Mouse (Mus musculus): ENCODE measurements at regions not wholly inside any gene's neighbourhood (a gene's known extent, or its start where the extent isn't known, plus 50 kb on each side); places are given as distances from the start of the nearest gene placed in this dataset.

DNA sequence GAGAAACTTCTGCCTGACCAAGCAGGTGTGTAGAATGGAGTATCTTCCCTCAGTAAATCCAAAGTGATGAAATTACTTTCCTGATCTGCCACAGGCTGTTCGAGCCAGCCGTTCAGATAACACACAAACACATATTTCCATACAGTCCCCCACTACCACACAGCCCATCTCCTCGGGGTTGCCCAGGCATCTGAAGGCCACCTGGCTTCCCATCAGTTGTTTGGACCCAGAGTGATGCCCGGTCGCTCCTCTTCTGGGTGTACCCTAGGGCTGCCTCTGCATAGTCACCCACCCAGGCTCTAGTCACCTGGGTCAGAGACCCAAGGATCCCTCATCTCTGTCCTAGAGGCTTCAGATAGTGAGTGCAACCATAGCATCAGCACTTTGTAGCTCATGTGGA is 107.9 kb downstream of the CK137956 start:
- 85% methylated on average over 5 of the region's 5 CpGs for WGBS
- TF ChIP-seq POLR2A (IDR thresholded peaks at IDR 0.05; ENCODE audit: low read depth, low read length) = no peak
- TF ChIP-seq CTCF (conservative IDR thresholded peaks at IDR 0.05; ENCODE audit: insufficient read depth, insufficient read length, low read depth, low read length) = no peak
- Histone ChIP-seq H3K4me3 (ENCODE audit: insufficient read depth, low read depth, low read length) (no peak overlapping the region), H3K27ac (ENCODE audit: insufficient read depth, low read depth, low read length) (no peak overlapping the region), H3K36me3 (ENCODE audit: control insufficient read depth, insufficient read depth, low read length) (no peaks in the 10 kb centered on the region), H3K27me3 (replicated peaks; ENCODE audit: control insufficient read depth, insufficient read depth, low read length) (no peaks in the 10 kb centered on the region), H3K4me1 (ENCODE audit: control insufficient read depth, insufficient read depth, low read length) (no peaks in the 10 kb centered on the region)
- DNase-seq = no peak

DNA sequence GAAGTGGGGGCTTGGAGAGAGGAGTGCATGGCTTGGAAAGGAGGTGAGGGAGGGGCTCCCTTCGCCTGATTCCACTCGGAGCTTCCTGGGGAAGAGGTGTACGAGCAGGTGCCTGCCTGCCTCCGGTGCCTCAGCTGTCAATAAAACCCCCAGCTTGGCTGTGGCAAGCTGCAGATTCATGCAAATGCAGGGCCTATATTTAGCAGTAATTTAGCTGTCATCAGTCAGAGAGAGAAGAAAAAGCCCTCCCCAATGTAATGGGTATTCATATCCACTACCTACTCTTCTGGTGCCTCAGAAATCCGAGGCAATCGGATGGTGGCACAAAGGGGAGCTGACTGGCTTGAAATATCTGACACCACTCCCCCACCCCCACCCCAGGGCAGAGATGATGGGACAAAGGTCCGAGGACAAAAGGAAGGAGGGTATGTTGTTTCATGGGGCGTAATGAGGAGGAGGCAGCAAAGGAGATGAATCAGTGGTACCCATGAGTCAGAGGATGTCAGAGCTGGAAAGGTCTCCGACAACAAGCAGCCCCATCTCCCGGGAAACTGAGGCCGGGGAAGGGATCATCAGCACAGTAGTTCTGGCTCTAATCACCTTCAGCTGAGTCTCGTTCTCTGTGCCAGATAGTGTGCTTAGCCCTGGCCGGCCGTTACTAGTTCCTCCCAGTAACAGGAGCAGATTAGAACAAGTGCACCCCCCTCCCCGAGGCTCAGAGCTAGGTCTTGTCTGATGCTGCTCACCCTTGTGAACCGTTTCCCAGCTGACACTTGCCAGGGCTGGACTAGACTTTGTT is 109.2 kb downstream of the CK137956 start:
- Histone ChIP-seq H3K4me1 (ENCODE audit: control insufficient read depth, insufficient read depth, low read length) (no peaks in the 10 kb centered on the region), H3K27me3 (replicated peaks; ENCODE audit: control insufficient read depth, insufficient read depth, low read length) (no peaks in the 10 kb centered on the region), H3K36me3 (ENCODE audit: control insufficient read depth, insufficient read depth, low read length) (no peaks in the 10 kb centered on the region), H3K27ac (ENCODE audit: insufficient read depth, low read depth, low read length) (no peak overlapping the region), H3K4me3 (ENCODE audit: insufficient read depth, low read depth, low read length) (no peak overlapping the region)
- 52% methylated on average over 16 of the region's 16 CpGs for WGBS
- DNase-seq = no peak
- TF ChIP-seq POLR2A (IDR thresholded peaks at IDR 0.05; ENCODE audit: low read depth, low read length) = no peak
- TF ChIP-seq CTCF (conservative IDR thresholded peaks at IDR 0.05; ENCODE audit: insufficient read depth, insufficient read length, low read depth, low read length) = no peak

GRCm38 (mm10) chr4:127860271-127860670 is 110.5 kb downstream of the CK137956 start:
- H3K4me1 ChIP-seq (ENCODE audit: control insufficient read depth, insufficient read depth, low read length) = no peaks in the 10 kb centered on the region
- no peak for DNase-seq
- TF ChIP-seq POLR2A (IDR thresholded peaks at IDR 0.05; ENCODE audit: low read depth, low read length) (no peak), CTCF (conservative IDR thresholded peaks at IDR 0.05; ENCODE audit: insufficient read depth, insufficient read length, low read depth, low read length) (no peak)
- no peak overlapping the region for H3K4me3 ChIP-seq (ENCODE audit: insufficient read depth, low read depth, low read length)
- H3K27me3 ChIP-seq (replicated peaks; ENCODE audit: control insufficient read depth, insufficient read depth, low read length) = no peaks in the 10 kb centered on the region
- H3K36me3 ChIP-seq (ENCODE audit: control insufficient read depth, insufficient read depth, low read length) = no peaks in the 10 kb centered on the region
- no peak overlapping the region for H3K27ac ChIP-seq (ENCODE audit: insufficient read depth, low read depth, low read length)
- WGBS = 84% methylated on average over 4 of the region's 4 CpGs

DNA sequence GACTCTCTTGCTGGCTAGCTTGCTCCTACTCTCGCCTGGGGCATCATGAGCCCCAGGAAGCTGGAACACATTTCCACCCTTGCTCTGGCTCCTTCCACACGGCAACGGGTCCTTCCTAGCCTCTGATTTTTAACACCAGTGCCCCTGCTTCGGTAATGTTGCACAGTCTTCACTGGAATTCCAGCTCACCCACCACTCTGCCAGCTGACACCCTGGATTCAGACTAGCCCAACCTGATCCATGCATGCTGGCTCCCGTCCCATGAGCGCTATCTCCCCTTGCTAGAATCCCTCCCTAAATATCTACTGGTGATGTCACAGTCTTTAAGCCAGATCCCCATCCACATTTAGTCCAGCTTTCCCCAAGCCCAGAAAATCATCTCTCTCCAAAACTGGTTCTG is 111.2 kb downstream of the CK137956 start:
- 82% methylated on average over 6 of the region's 6 CpGs for WGBS
- Histone ChIP-seq H3K27me3 (replicated peaks; ENCODE audit: control insufficient read depth, insufficient read depth, low read length) (no peaks in the 10 kb centered on the region), H3K36me3 (ENCODE audit: control insufficient read depth, insufficient read depth, low read length) (no peaks in the 10 kb centered on the region), H3K4me1 (ENCODE audit: control insufficient read depth, insufficient read depth, low read length) (no peaks in the 10 kb centered on the region), H3K4me3 (ENCODE audit: insufficient read depth, low read depth, low read length) (no peak overlapping the region), H3K27ac (ENCODE audit: insufficient read depth, low read depth, low read length) (no peak overlapping the region)
- no peak for DNase-seq
- TF ChIP-seq CTCF (conservative IDR thresholded peaks at IDR 0.05; ENCODE audit: insufficient read depth, insufficient read length, low read depth, low read length) (no peak), POLR2A (IDR thresholded peaks at IDR 0.05; ENCODE audit: low read depth, low read length) (no peak)

- 87% methylated on average over 3 of the region's 3 CpGs for WGBS
- Histone ChIP-seq H3K4me3 (ENCODE audit: insufficient read depth, low read depth, low read length) (no peak overlapping the region), H3K36me3 (ENCODE audit: control insufficient read depth, insufficient read depth, low read length) (no peaks in the 10 kb centered on the region), H3K4me1 (ENCODE audit: control insufficient read depth, insufficient read depth, low read length) (no peaks in the 10 kb centered on the region), H3K27ac (ENCODE audit: insufficient read depth, low read depth, low read length) (no peak overlapping the region), H3K27me3 (replicated peaks; ENCODE audit: control insufficient read depth, insufficient read depth, low read length) (no peaks in the 10 kb centered on the region)
- no peak for DNase-seq
- TF ChIP-seq POLR2A (IDR thresholded peaks at IDR 0.05; ENCODE audit: low read depth, low read length) = no peak
- no peak for TF ChIP-seq CTCF (conservative IDR thresholded peaks at IDR 0.05; ENCODE audit: insufficient read depth, insufficient read length, low read depth, low read length)
Observed at GRCm38 (mm10) chr4:127858566-127858965, 112.2 kb downstream of the CK137956 start.

DNA sequence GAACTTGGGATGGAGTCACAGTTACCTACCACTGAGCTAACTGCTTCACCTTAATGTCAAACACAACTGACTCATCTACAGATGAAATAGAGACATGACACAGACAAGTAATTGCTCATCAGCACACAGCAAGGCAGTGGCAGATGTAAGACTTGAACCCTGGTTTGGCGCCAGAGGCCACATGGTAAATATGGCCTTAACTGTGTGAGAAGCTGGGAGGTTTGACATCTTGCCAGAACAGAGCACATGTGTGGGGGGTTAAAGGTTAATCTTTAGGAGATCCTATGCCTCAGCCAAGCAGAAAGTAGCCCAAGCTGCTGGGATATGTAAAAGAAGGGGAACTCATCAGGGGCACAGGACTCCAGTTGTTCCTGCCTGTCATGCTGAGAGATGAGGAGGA is 114.9 kb downstream of the CK137956 start:
- no peak for TF ChIP-seq CTCF (conservative IDR thresholded peaks at IDR 0.05; ENCODE audit: insufficient read depth, insufficient read length, low read depth, low read length)
- TF ChIP-seq POLR2A (IDR thresholded peaks at IDR 0.05; ENCODE audit: low read depth, low read length) = no peak
- H3K27me3 ChIP-seq (replicated peaks; ENCODE audit: control insufficient read depth, insufficient read depth, low read length) = no peaks in the 10 kb centered on the region
- 89% methylated on average over 1 of the region's 1 CpGs for WGBS

GRCm38 (mm10) chr4:127854776-127855409 is 115.9 kb downstream of the CK137956 start:
- Histone ChIP-seq H3K27ac (ENCODE audit: insufficient read depth, low read depth, low read length) (no peak overlapping the region), H3K36me3 (ENCODE audit: control insufficient read depth, insufficient read depth, low read length) (no peaks in the 10 kb centered on the region), H3K4me3 (ENCODE audit: insufficient read depth, low read depth, low read length) (no peak overlapping the region), H3K27me3 (replicated peaks; ENCODE audit: control insufficient read depth, insufficient read depth, low read length) (no peaks in the 10 kb centered on the region), H3K4me1 (ENCODE audit: control insufficient read depth, insufficient read depth, low read length) (no peaks in the 10 kb centered on the region)
- no peak for DNase-seq
- WGBS = 79% methylated on average over 3 of the region's 3 CpGs
- TF ChIP-seq POLR2A (IDR thresholded peaks at IDR 0.05; ENCODE audit: low read depth, low read length) (no peak), CTCF (conservative IDR thresholded peaks at IDR 0.05; ENCODE audit: insufficient read depth, insufficient read length, low read depth, low read length) (no peak)

More for the DNA sequence above, 114.9 kb downstream of the CK137956 start:
- Histone ChIP-seq H3K4me1 (ENCODE audit: control insufficient read depth, insufficient read depth, low read length) (no peaks in the 10 kb centered on the region), H3K36me3 (ENCODE audit: control insufficient read depth, insufficient read depth, low read length) (no peaks in the 10 kb centered on the region), H3K27ac (ENCODE audit: insufficient read depth, low read depth, low read length) (no peak overlapping the region), H3K4me3 (ENCODE audit: insufficient read depth, low read depth, low read length) (no peak overlapping the region)
- no peak for DNase-seq

Data from kidney, adult 2 months (tissue).